Mouse (Mus musculus) G1E (cell line): ENCODE results near the gene Cadm2.

Source experiments
- CTCF ChIP-seq: IDR thresholded peaks from 2 replicates; pipeline ENCODE4 v1.5.1; 2012; ENCODE audit warnings: low read depth, low read length, inconsistent platforms, mixed read lengths
- GATA1 ChIP-seq: IDR thresholded peaks from 2 replicates; pipeline ENCODE4 v1.6.1; 2012; ENCODE audit warnings: borderline replicate concordance, low read length, inconsistent platforms, mixed read lengths
- POLR2AphosphoS5 ChIP-seq: IDR thresholded peaks from 2 replicates; pipeline ENCODE4 v1.6.1; 2012; ENCODE audit warnings: low read depth, low read length, inconsistent platforms; ENCODE audit not compliant: insufficient replicate concordance
- TAL1 ChIP-seq: conservative IDR thresholded peaks from 2 replicates; pipeline ENCODE4 v1.6.1; 2012; ENCODE audit warnings: low read depth, low read length, inconsistent platforms, mixed read lengths

DNA sequence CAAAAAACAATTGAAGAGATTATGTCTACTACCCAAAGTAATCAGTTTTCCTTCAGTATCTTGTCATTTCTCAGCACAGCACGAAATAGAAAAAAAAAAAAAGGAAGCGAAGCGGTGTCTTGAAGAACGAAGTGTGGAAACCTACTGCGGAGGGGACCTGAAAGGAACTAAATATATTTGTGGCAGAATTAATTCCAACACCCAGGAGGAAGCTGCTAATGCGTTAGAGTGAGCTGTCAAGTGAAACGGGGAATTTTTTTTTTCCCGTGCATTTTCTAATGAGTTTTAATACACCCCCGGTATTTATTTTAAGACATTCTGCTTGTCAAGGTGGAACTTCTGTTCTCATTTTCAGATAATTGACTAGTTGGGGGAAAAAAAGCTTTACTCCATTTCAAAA is 111.6 kb downstream of the Cadm2 start:
- TF ChIP-seq CTCF (no peak), GATA1 (no peak), POLR2AphosphoS5 (no peak), TAL1 (no peak)
